17 mouse cellular contexts compared by ENCODE assay signal in the genomic region with DNA sequence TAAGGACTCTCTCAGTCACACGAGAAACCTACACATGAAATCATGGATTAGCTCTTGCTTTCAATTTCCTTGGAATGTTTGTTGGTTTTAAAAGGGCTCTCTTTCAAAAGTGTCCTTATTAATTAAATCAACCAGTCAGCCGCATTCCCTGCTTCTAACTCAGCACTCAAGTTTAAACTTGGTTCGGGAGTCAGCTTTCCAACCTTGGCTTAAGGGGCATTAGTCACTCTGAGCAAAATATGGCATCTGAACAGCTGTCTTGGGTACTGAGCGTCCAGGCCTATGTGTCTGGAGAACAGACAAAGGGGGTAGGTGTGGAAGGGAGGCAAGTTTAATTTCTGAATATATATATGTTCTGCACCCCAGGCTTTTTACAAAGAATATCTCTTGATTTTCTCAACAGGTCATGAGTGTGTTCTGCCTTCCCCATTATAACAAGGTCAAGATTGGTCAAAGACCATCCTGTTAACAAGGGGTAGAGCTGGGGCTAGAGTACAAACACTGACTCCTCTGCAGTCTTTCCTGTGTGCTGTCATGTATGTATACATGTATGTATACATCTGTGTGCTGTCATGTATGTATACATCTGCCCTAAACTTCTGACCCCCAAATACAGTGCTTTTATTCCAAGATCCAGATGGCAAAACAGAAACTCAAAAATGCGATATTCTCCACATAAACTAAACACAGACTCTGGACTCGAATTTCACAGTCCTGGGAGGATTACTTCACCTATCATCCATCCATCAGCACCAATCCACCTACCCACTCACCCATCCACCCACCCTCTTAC.
A peak's percentile ranks its signal among the peaks of the same experiment; 100 is the strongest.
DNase-seq lines count a peak whose midpoint lies in the region; ATAC-seq lines count a peak whose summit lies in the region.
"Had no signal": no experiment of that assay in that cellular context is flagged by ENCODE, and none has a peak within 500 bp of the region (broad histone marks: within the 10 kb centered on the region; RNA-seq: fewer than 3 reads in every experiment).

No protein-coding gene starts in this region.

- WGBS in embryonic facial prominence, embryonic 11.5 days, result 51% methylated on average over 6 of the region's 6 CpGs
- 67% methylated on average over 6 of the region's 6 CpGs for WGBS in embryonic facial prominence, embryonic 10.5 days
- 74% methylated on average over 6 of the region's 6 CpGs for WGBS in liver, embryonic 13.5 days (ENCODE audit: insufficient replicate concordance)
- 79% methylated on average over 6 of the region's 6 CpGs for WGBS in liver, embryonic 11.5 days

- DNase-seq in embryonic facial prominence, embryonic 11.5 days (ENCODE audit: low spot score), result peak; percentile 25
- no peak for DNase-seq in embryonic facial prominence, embryonic 10.5 days (ENCODE audit: low spot score)
- no peak for DNase-seq in liver, embryonic 13.5 days
- DNase-seq in liver, embryonic 11.5 days (ENCODE audit: low spot score), result no peak
- DNase-seq in brain, adult 2 months (ENCODE audit: low read depth, low spot score), result peak; percentile 40
- DNase-seq in skeletal muscle tissue, adult 2 months (ENCODE audit: low read depth, low spot score), result peak; percentile 79
- no peak for DNase-seq in frontal cortex, postnatal 25 days (ENCODE audit: low spot score in 2 of 2)
- DNase-seq: cerebellum, adult 8-10 months; heart, adult 2 months; kidney, adult 8-10 months; kidney, postnatal 4 days; left cerebral cortex, postnatal 4 days; lung, adult 18-20 months; thymus, postnatal 4 days had no signal

- no peak overlapping the region for H3K9ac ChIP-seq in embryonic facial prominence, embryonic 11.5 days (replicated peaks; ENCODE audit: low read length)
- no peak overlapping the region for H3K9ac ChIP-seq in liver, embryonic 13.5 days
- H3K9ac ChIP-seq in liver, embryonic 11.5 days (ENCODE audit: low read depth, low read length), result no peak overlapping the region
- H3K9ac ChIP-seq: midbrain, embryonic 12.5 days had no signal

- H3K27me3 ChIP-seq in embryonic facial prominence, embryonic 11.5 days (ENCODE audit: control insufficient read depth, insufficient read depth, low read length), result no peaks in the 10 kb centered on the region
- peaks cover 13% of the 10 kb centered on the region; the same call in 1 of the 2 replicates for H3K27me3 ChIP-seq in embryonic facial prominence, embryonic 10.5 days (replicated peaks; ENCODE audit: low read depth, poor library complexity, severe bottlenecking)
- H3K27me3 ChIP-seq in liver, embryonic 13.5 days, result no peaks in the 10 kb centered on the region
- no peaks in the 10 kb centered on the region for H3K27me3 ChIP-seq in liver, embryonic 11.5 days (replicated peaks; ENCODE audit: control insufficient read depth, insufficient read depth, low read length)

- no peak overlapping the region for H3K4me3 ChIP-seq in embryonic facial prominence, embryonic 11.5 days (ENCODE audit: low read depth, low read length)
- H3K4me3 ChIP-seq in embryonic facial prominence, embryonic 10.5 days, result no peak overlapping the region
- H3K4me3 ChIP-seq in liver, embryonic 13.5 days (replicated peaks), result no peak overlapping the region
- H3K4me3 ChIP-seq in liver, embryonic 11.5 days (ENCODE audit: low read depth, low read length), result no peak overlapping the region
- H3K4me3 ChIP-seq: heart, adult 2 months; midbrain, embryonic 12.5 days had no signal

- H3K4me2 ChIP-seq in embryonic facial prominence, embryonic 11.5 days (ENCODE audit: low read depth, low read length), result no peak overlapping the region
- no peak overlapping the region for H3K4me2 ChIP-seq in liver, embryonic 13.5 days
- H3K4me2 ChIP-seq in liver, embryonic 11.5 days, result no peak overlapping the region
- H3K4me2 ChIP-seq: midbrain, embryonic 12.5 days had no signal

- ATAC-seq in embryonic facial prominence, embryonic 11.5 days (replicated peaks; ENCODE audit: insufficient number of reproducible peaks, low FRiP score, low TSS enrichment, low read depth), result no peak
- no peak for ATAC-seq in liver, embryonic 13.5 days (ENCODE audit: low read depth)
- no peak for ATAC-seq in liver, embryonic 11.5 days (replicated peaks; ENCODE audit: low FRiP score)
- ATAC-seq: hindbrain, postnatal 0 days had no signal

- no peaks in the 10 kb centered on the region for H3K36me3 ChIP-seq in embryonic facial prominence, embryonic 11.5 days (replicated peaks; ENCODE audit: control insufficient read depth, insufficient read depth, low read depth, low read length)
- no peaks in the 10 kb centered on the region for H3K36me3 ChIP-seq in embryonic facial prominence, embryonic 10.5 days (replicated peaks)
- no peaks in the 10 kb centered on the region for H3K36me3 ChIP-seq in liver, embryonic 13.5 days
- no peaks in the 10 kb centered on the region for H3K36me3 ChIP-seq in liver, embryonic 11.5 days (ENCODE audit: control insufficient read depth, insufficient read depth, low read length)
- H3K36me3 ChIP-seq: midbrain, embryonic 12.5 days had no signal

- H3K27ac ChIP-seq in embryonic facial prominence, embryonic 11.5 days (replicated peaks; ENCODE audit: low read depth, low read length), result no peak overlapping the region
- no peak overlapping the region for H3K27ac ChIP-seq in embryonic facial prominence, embryonic 10.5 days (replicated peaks)
- H3K27ac ChIP-seq in liver, embryonic 13.5 days, result peak overlapping the region; percentile 50
- H3K27ac ChIP-seq in liver, embryonic 11.5 days (ENCODE audit: low read depth, low read length), result no peak overlapping the region
- H3K27ac ChIP-seq: hindbrain, postnatal 0 days; macrophage; midbrain, embryonic 12.5 days had no signal

- no peaks in the 10 kb centered on the region for H3K9me3 ChIP-seq in embryonic facial prominence, embryonic 11.5 days (replicated peaks; ENCODE audit: control insufficient read depth, low read length)
- no peaks in the 10 kb centered on the region for H3K9me3 ChIP-seq in embryonic facial prominence, embryonic 10.5 days
- H3K9me3 ChIP-seq in liver, embryonic 13.5 days (replicated peaks), result no peaks in the 10 kb centered on the region
- no peaks in the 10 kb centered on the region for H3K9me3 ChIP-seq in liver, embryonic 11.5 days (ENCODE audit: control insufficient read depth, low read length)
- H3K9me3 ChIP-seq: midbrain, embryonic 12.5 days had no signal

- peaks cover 3% of the 10 kb centered on the region for H3K4me1 ChIP-seq in embryonic facial prominence, embryonic 11.5 days (ENCODE audit: control insufficient read depth, insufficient read depth, low read length)
- H3K4me1 ChIP-seq in embryonic facial prominence, embryonic 10.5 days, result peaks cover 43% of the 10 kb centered on the region
- H3K4me1 ChIP-seq in liver, embryonic 13.5 days (replicated peaks), result peaks cover 89% of the 10 kb centered on the region
- H3K4me1 ChIP-seq in liver, embryonic 11.5 days (replicated peaks; ENCODE audit: control insufficient read depth, insufficient read depth, low read length), result peaks cover 63% of the 10 kb centered on the region

Comparison
In these comparisons a context has a peak if more than half of its experiments do, and no peak if none do; other contexts are left out.
1. DNase-seq: peak in embryonic facial prominence, embryonic 11.5 days (single experiment), brain, adult 2 months (single experiment) and skeletal muscle tissue, adult 2 months (single experiment); none in embryonic facial prominence, embryonic 10.5 days (single experiment), liver, embryonic 13.5 days (single experiment), liver, embryonic 11.5 days (single experiment) and frontal cortex, postnatal 25 days (0 of 2).